Comparison of ENCODE assay signal across 20 mouse cellular contexts in the genomic region with DNA sequence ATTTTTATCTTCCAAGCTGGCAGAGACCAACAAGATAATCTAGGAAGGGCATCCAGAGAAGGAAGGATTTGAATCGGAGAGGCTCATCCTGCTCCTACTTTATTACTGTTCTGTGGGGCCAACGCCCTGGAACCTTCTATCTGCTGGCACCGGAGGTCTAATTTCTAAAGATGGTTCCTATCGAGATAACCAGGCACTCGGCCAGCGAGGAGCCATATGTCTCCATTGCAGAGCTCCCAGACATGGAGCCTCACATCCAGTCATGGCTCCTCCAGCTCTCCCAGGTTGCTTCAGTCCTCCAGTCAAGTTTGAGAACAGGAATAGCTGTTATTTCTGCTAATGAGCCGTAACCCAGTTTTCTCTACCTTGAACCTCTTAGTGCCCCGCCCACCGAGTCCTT. TPM values are rescaled to one million over a fixed set of nuclear protein-coding genes. Genes with fewer than 3 reads are reported as not detected.
DNase-seq lines count a peak whose midpoint lies in the region.
"Had no signal": no experiment of that assay in that cellular context is flagged by ENCODE, and none has a peak within 500 bp of the region (broad histone marks: within the 10 kb centered on the region; RNA-seq: fewer than 3 reads in every experiment).

No protein-coding gene starts in this region.

- peak; percentile 36 to 44 for DNase-seq in right cerebral cortex, postnatal 10 days (ENCODE audit: low spot score in 2 of 2)
- DNase-seq in right cerebral cortex, postnatal 14 days, result no peak
- DNase-seq in cerebellum, adult 11 months, result peak; percentile 66
- peak; percentile 80 for DNase-seq in cerebellum, adult 9-11 months
- no peak for DNase-seq in neural tube, embryonic 10.5 days (ENCODE audit: extremely low spot score, low spot score)
- no peak for DNase-seq in T-cell, adult 2 months (ENCODE audit: low spot score)
- DNase-seq in adrenal gland, adult 8-10 months, result no peak
- DNase-seq: adrenal gland, postnatal 14 days; B cell, adult 2 months; heart, postnatal 36 days; kidney, adult 9 months; kidney, postnatal 14 days; liver, postnatal 0 days; lung, postnatal 14 days; spleen, adult 18-20 months had no signal

RNA-seq across cellular contexts. Expression of a gene that starts 16.7 kb away (rescaled TPM):
- 10 to 100 TPM; 11.0 to 22.1 (median 12.2) TPM for total RNA-seq in adrenal gland, adult 8-10 months (2022)
- total RNA-seq: common myeloid progenitor, adult 5-6 weeks had no signal

RNA-seq across cellular contexts. Expression of a gene that starts 38.9 kb away (rescaled TPM):
- total RNA-seq in adrenal gland, adult 8-10 months (2022), result 10 to 100 TPM; 15.0 to 38.6 (median 22.9) TPM
- total RNA-seq: CH12.LX; common myeloid progenitor, adult 5-6 weeks; gastrocnemius, adult 18-20 months; heart, adult 8-10 months; heart, postnatal 36 days; megakaryocyte progenitor cell, adult 5-6 weeks had no signal

Comparison
In these comparisons a context has a peak if more than half of its experiments do, and no peak if none do; other contexts are left out.
1. DNase-seq: peak in right cerebral cortex, postnatal 10 days (2 of 2), cerebellum, adult 11 months (single experiment) and cerebellum, adult 9-11 months (single experiment); none in right cerebral cortex, postnatal 14 days (single experiment), neural tube, embryonic 10.5 days (single experiment), T-cell, adult 2 months (single experiment) and adrenal gland, adult 8-10 months (single experiment).